Mouse (Mus musculus) midbrain, embryonic 11.5 days (tissue): ENCODE results near the gene Slc35c1. TPM values are rescaled to one million over a fixed set of nuclear protein-coding genes. Genes with fewer than 3 reads are reported as not detected.

Source experiments
- ATAC-seq: fragments of 200-750 bp; cut with Nextera tagmentation; 2 replicates; pipeline ENCODE4 v1.8.0; 2017; ENCODE audit warnings: moderate TSS enrichment, moderate library complexity; ENCODE audit not compliant: low FRiP score
- DNase-seq: peaks from one replicate; pipeline ENCODE4 v3.0.0; 2015; ENCODE audit warnings: low spot score; ENCODE audit errors: missing footprints
- H3K27ac ChIP-seq: fragments of 300-500 bp; sonication (generic); 2 replicates; pipeline ENCODE4 v1.5.1; 2014; ENCODE audit warnings: low read depth, low read length
- H3K27me3 ChIP-seq: fragments of 300-500 bp; sonication (generic); 2 replicates; pipeline ENCODE4 v1.6.1; 2014; ENCODE audit warnings: mild to moderate bottlenecking, low read length, moderate library complexity, mixed read lengths; ENCODE audit not compliant: control insufficient read depth, insufficient read depth
- H3K36me3 ChIP-seq: fragments of 300-500 bp; sonication (generic); 2 replicates; pipeline ENCODE4 v1.6.1; 2014; ENCODE audit warnings: mild to moderate bottlenecking, low read length, moderate library complexity, mixed read lengths; ENCODE audit not compliant: control insufficient read depth, insufficient read depth
- H3K4me1 ChIP-seq: fragments of 300-500 bp; sonication (generic); 2 replicates; pipeline ENCODE4 v1.6.1; 2014; ENCODE audit warnings: low read length; ENCODE audit not compliant: control insufficient read depth, insufficient read depth
- H3K4me2 ChIP-seq: fragments of 300-500 bp; sonication (generic); 2 replicates; pipeline ENCODE4 v1.6.1; 2014; ENCODE audit warnings: mild to moderate bottlenecking, moderate library complexity
- H3K4me3 ChIP-seq: fragments of 300-500 bp; sonication (generic); 2 replicates; pipeline ENCODE4 v1.5.1; 2014; ENCODE audit warnings: low read depth, low read length
- H3K9ac ChIP-seq: fragments of 300-500 bp; sonication (generic); 2 replicates; pipeline ENCODE4 v1.6.1; 2014; ENCODE audit warnings: low read length
- H3K9me3 ChIP-seq: fragments of 300-500 bp; sonication (generic); 2 replicates; pipeline ENCODE4 v1.6.1; 2016; ENCODE audit warnings: low read length; ENCODE audit not compliant: control insufficient read depth
- WGBS: fragments of 180-500 bp; shearing (Covaris S2); extraction: QIAGEN DNeasy Blood & Tissue Kit; methylation state at CpG from one replicate; pipeline ENCODE4 v1.1.7; 2014; 5-methylcytosine and 5-hydroxymethylcytosine counted together
- polyA plus RNA-seq: library from polyadenylated mRNA; unstranded; fragments of >200 nt; fragmentation: Nextera tagmentation; extraction: Ambion mirVana; gene quantifications from 2 replicates; pipeline ENCODE4 v1.2.1, GENCODE M21; 2014

Slc35c1 gene
- polyA plus RNA-seq, result 9.2 and 9.5 TPM in 2 replicates

- Histone ChIP-seq H3K9me3 (no peaks in the 10 kb centered on the region), H3K27ac (no peak within 1 kb of the TSS), H3K27me3 (peaks cover 11% of the 10 kb centered on the region), H3K4me3 (peak within 1 kb of the TSS; percentile 76), H3K9ac (peak within 1 kb of the TSS; percentile 72), H3K4me1 (peaks cover 10% of the 10 kb centered on the region), H3K36me3 (no peaks in the 10 kb centered on the region), H3K4me2 (peak within 1 kb of the TSS; percentile 91)
- ATAC-seq (peak; percentile 41), DNase-seq (no peak)
- WGBS, result 2% methylated on average over 34 of the region's 34 CpGs
These were observed at the start of gene Slc35c1 for GRCm38 (mm10) chr2:92459921-92460707. Gene Slc35c1 (minus strand): TSS chr2:92460538.

- Histone ChIP-seq H3K9me3 (no peaks in the 10 kb centered on the region; the same call in 1 of the 2 replicates), H3K27me3 (no peaks in the 10 kb centered on the region), H3K9ac (no peak overlapping the region), H3K4me2 (no peak overlapping the region), H3K4me3 (no peak overlapping the region), H3K36me3 (no peaks in the 10 kb centered on the region), H3K27ac (no peak overlapping the region), H3K4me1 (no peaks in the 10 kb centered on the region)
- DNase-seq, result peak; percentile 66
- WGBS, result 93% methylated on average over 7 of the region's 7 CpGs
- ATAC-seq, result no peak
These were observed 45.0 kb upstream of the Slc35c1 start for GRCm38 (mm10) chr2:92505291-92505690.

DNA sequence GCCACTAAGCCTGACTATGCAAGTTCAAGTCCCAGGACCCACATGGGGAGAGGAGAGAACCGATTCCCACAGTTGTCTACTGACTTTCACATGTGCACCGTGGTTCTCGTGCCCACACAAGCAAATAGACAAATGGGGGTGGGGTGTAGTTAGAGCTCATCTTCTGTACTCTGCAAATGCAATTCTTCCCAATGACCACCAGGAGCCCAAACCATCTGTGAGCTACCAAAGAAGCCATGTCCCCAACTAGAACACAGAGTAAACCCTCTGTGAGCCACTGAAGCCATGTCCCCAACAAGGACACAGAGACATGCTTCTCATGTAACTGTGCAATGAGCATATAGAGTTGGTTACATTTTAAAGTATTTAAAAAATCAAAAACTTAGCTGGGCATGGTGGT lies 43.1 kb upstream of the Slc35c1 start:
- Histone ChIP-seq H3K27ac (no peak overlapping the region), H3K4me1 (peaks cover 6% of the 10 kb centered on the region), H3K4me3 (no peak overlapping the region), H3K9me3 (no peaks in the 10 kb centered on the region), H3K9ac (no peak overlapping the region), H3K36me3 (no peaks in the 10 kb centered on the region), H3K4me2 (no peak overlapping the region), H3K27me3 (no peaks in the 10 kb centered on the region)
- 82% methylated on average over 3 of the region's 3 CpGs for WGBS
- no peak for DNase-seq
- ATAC-seq, result no peak

DNA sequence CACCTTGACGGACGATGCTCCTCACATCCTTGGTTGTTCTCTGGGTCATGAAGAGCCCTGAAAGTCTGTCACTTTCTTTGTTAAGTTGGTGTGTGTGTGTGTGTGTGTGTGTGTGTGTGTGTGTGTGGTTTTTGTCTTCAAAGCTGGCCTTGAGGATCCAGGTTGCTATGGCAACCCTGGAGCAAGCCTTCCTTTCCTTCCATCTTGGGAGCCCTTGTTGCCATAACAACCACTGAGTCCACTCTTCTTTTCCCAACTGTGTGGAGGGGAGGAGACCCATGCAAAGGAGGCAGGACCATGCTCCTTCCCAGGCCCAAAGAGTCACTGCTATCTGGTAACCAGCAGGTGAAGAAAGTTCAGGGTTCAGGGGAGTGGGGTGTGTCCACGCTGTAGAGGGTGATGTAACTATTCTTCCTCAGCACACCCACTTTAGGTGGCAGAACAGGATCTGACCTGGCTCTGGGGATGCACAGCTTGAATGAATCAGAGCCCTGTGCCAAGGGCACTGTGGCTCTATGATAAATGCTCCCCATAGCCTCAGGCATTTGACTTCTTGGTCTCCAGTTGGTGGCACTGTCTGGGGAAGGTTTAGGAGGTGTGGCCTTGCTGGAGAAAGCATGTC lies 39.5 kb upstream of the Slc35c1 start:
- no peaks in the 10 kb centered on the region for H3K9me3 ChIP-seq
- ATAC-seq, result peak; percentile 88
- 0 out of 2 replicates have a peak overlapping the region, but pooled peaks have one; percentile 10 for H3K27ac ChIP-seq
- H3K9ac ChIP-seq, result no peak overlapping the region
- H3K27me3 ChIP-seq, result peaks cover 2% of the 10 kb centered on the region; the same call in 1 of the 2 replicates
- peaks cover 12% of the 10 kb centered on the region for H3K4me1 ChIP-seq
- H3K36me3 ChIP-seq, result no peaks in the 10 kb centered on the region
- DNase-seq, result peak; percentile 95
- 41% methylated on average over 3 of the region's 3 CpGs for WGBS
- no peak overlapping the region for H3K4me3 ChIP-seq
- no peak overlapping the region for H3K4me2 ChIP-seq

DNA sequence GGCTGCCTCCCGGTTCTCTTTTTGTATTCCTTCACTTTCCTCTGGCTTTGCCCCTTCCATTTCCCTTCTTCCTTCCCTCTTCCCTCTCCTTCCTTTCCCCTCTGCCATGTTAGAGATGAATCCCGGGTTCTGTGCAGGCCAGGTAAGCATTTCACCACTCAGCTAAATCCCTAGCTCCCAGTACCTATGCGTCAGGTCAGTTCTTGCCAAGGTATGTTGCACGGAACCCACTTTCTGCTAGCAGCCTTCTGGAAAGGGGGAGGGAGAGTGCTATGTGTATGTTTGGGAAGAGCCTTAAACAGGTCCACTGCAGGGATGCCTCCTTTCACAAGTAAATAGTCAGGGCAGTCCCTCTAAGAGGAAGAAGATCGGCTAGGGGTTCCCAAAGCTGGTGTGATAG lies 36.8 kb upstream of the Slc35c1 start:
- DNase-seq, result no peak
- H3K4me3 ChIP-seq, result no peak overlapping the region
- peaks cover 16% of the 10 kb centered on the region for H3K4me1 ChIP-seq
- H3K9me3 ChIP-seq, result no peaks in the 10 kb centered on the region
- 0 out of 2 replicates have a peak overlapping the region, but pooled peaks have one; percentile 51 for H3K27ac ChIP-seq
- H3K27me3 ChIP-seq, result peaks cover 2% of the 10 kb centered on the region; the same call in 1 of the 2 replicates
- 64% methylated on average over 5 of the region's 5 CpGs for WGBS
- H3K36me3 ChIP-seq, result no peaks in the 10 kb centered on the region
- ATAC-seq, result no peak
- H3K9ac ChIP-seq, result no peak overlapping the region
- H3K4me2 ChIP-seq, result no peak overlapping the region

DNA sequence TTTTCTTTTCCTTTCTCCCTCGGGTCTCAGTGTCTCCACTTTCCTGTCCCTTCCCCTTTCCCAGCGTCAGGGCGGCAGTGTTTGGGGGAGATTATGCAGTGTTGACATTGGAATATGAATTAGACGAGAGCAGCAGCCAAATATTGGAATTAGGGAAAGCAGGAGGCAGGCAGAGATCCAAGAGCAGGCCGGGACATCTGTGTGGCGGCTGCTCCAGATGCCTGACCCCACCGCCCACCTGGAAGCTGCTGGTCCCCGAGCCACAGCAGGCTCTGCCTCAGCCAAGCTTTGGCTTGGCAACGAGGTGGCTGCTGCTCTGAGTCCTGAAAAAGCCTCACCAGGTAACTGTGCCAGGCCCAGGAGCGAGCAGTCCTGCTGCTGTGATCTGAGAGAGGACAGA lies 36.3 kb upstream of the Slc35c1 start:
- peaks cover 16% of the 10 kb centered on the region for H3K4me1 ChIP-seq

DNA sequence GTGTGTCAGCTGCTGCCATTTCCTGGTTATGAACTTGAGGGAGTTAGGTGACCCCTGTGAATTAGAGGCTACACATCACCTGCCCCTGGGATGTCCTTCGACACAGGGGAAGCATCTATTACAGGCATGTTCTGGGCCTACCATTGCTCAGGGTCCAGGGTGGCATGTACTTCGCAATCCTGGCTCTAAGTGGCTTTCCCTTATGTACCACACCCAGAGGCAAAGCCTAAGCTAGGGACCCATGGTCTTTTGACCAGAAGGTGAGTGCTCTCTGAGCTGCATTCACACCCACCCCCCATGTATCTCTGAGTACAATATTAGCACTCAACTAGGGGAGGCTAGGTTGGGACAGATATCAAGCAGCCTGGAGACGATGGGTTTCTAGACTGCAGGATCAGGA lies 34.6 kb upstream of the Slc35c1 start:
- H3K4me1 ChIP-seq, result peaks cover 15% of the 10 kb centered on the region

More for the DNA sequence above, 36.3 kb upstream of the Slc35c1 start:
- no peak for DNase-seq
- Histone ChIP-seq H3K4me2 (no peak overlapping the region), H3K27me3 (peaks cover 2% of the 10 kb centered on the region; the same call in 1 of the 2 replicates), H3K9me3 (no peaks in the 10 kb centered on the region), H3K9ac (no peak overlapping the region), H3K4me3 (no peak overlapping the region), H3K27ac (0 out of 2 replicates have a peak overlapping the region, but pooled peaks have one; percentile 51), H3K36me3 (no peaks in the 10 kb centered on the region)
- no peak for ATAC-seq
- 49% methylated on average over 10 of the region's 10 CpGs for WGBS

GRCm38 (mm10) chr2:92494423-92494822 lies 34.1 kb upstream of the Slc35c1 start:
- Histone ChIP-seq H3K9me3 (no peaks in the 10 kb centered on the region), H3K4me3 (no peak overlapping the region), H3K4me2 (no peak overlapping the region), H3K27me3 (peaks cover 2% of the 10 kb centered on the region; the same call in 1 of the 2 replicates), H3K36me3 (no peaks in the 10 kb centered on the region), H3K9ac (no peak overlapping the region), H3K4me1 (peaks cover 11% of the 10 kb centered on the region), H3K27ac (no peak overlapping the region)
- ATAC-seq (no peak), DNase-seq (no peak)
- 41% methylated on average over 8 of the region's 8 CpGs for WGBS

More for the DNA sequence above, 34.6 kb upstream of the Slc35c1 start:
- Histone ChIP-seq H3K4me2 (no peak overlapping the region), H3K36me3 (no peaks in the 10 kb centered on the region), H3K4me3 (no peak overlapping the region), H3K9ac (no peak overlapping the region), H3K27me3 (peaks cover 2% of the 10 kb centered on the region; the same call in 1 of the 2 replicates), H3K27ac (no peak overlapping the region), H3K9me3 (no peaks in the 10 kb centered on the region)
- 85% methylated on average over 3 of the region's 3 CpGs for WGBS
- ATAC-seq (no peak), DNase-seq (no peak)
